Mouse (Mus musculus) retina, postnatal 1 day (tissue): ENCODE measurements around the gene Foxs1.

Experiments
- DNase-seq: peaks from one replicate; pipeline ENCODE4 v3.0.0-alpha.2; 2012

Gene Foxs1

GRCm38 (mm10) chr2:152903586-152903985, 29.4 kb downstream of the Foxs1 start:
- DNase-seq = no peak

DNA sequence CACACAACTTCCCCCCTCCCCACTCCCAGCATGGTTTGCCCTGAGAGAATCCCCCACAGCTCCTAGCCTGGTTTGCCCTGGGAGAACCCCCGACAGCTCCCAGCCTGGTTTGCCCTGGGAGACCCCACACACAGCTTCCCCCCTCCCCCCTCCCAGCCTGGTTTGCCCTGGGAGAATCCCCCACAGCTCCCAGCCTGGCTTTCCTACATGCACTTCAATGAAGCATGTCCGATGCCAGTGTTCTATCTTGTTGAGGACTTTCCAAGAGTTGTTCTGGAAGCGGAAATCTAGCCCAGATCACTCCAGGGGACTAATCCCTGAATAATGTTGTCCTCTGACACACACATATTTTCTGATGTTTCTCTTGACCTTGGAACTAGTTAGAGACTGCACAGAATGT, 30.4 kb downstream of the Foxs1 start:
- peak; percentile 69 for DNase-seq

DNA sequence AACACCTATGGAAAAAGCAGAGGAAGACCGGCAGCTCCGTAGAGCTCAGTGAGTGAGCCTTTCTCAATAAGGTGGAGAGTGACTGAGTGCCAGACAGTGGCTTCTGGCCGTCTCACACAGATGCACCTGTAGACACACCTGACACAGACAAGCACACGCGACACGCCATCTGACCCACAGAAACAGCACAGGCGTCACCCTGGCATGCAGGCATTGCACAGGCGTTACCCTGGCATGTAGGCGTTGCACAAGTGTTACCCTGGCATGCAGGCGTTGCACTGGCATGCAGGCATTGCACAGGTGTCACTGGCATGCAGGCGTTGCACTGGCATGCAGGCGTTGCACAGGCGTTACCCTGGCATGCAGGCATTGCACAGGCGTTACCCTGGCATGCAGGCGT, 31.7 kb downstream of the Foxs1 start:
- DNase-seq = no peak

DNA sequence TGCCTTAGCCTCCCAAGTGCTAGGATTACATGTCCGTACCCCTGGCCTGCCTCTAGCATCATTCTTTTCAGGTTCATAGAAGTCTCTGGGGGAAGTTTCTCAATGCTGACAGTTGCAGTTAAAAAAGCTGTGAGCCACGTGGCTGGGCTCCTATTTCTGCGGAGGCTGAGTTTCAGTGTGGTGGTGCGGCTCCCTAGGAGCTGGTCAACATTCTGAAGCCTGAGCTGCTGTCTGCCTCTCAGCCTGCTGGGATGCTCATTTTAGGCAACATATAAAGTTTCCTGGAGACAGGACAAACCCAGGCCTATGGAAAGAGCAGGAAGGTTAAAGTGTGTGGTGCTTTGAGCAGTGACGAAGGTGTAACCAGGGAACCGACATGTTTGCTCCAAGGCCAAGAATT, 34.0 kb downstream of the Foxs1 start:
- no peak for DNase-seq

GRCm38 (mm10) chr2:152896926-152897325, 36.1 kb downstream of the Foxs1 start:
- DNase-seq = no peak

DNA sequence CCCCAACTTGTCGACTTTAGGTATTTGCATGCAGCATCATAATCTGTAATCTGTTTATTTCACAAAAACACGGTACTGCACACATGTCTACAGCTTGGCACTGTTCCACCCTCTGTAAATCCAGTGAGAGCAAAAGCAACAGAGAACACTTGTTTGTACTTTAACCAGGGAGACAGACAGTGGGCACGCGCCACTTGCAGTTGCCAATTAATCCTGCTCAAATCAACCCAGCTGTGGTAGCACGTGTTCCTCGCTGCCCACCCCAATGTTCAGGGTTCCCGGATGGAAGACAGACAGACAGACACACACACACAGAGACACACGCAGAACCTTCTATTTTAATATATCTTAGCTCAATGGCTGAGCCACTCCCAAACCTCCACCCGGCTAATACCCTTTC, 37.2 kb downstream of the Foxs1 start:
- DNase-seq = no peak

DNA sequence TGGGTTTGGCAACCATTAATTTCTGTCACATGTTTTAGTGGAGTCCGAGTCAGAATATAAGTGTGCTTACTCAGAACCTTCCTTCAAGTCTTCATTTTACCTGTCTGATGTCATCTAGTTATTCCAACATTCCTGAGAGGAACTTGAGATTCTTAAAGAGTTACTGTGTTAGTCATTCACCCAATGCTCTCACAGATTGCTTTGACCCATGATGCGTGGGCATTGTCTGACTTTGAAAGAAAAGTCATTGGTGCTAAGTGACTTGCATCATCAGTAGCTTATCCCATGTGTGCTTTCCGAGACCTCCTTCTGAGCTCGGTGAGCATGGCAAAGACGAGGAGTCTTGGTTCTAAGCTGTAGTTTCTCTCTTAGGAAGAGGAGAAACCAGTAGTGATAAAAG, 44.2 kb downstream of the Foxs1 start:
- DNase-seq = no peak

DNA sequence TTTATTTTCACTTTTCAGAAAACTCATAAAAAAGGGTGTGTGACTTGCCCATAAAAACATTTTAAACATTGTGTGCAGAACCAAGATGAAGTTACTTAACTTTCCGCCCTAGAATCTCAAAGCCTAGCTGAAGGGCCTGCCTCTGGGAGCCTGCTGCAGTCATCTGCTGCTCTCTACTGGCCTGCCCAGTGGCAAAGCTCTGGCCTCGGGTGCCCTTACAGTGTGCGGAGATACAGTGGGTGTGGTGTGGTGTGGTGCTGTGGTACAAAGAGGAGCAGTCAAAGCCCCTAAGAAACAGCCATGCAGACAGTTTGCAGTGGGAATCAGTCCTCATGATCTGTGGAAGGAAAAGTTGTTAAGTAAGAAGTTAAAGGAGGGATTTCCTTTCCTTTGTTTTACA, 45.8 kb downstream of the Foxs1 start:
- no peak for DNase-seq

DNA sequence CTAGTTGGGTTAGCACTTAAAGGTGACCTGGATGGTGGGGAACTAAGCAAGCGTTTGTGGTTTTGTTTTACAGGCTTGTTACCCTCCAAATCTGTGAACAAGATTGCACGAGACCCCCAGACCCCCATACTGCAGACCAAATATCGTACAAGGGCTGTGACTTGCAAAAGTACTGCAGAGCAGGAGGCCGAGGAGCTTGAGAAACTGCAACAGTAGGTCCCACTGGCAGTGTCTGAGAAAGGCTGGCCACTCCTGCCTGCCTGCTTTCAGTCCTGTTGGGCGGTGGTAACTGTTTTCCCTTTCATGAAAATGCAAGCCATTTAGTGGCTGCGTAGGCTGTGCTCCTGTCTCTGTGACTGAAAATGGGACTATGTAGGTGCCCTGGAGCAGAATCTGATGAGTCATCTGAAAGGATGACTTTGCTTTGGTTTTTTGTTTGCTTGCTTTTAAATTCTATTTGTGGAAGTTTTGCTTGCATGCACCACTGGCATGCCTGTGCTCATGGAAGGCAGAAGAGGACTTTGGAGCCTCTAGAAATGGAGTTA, 48.8 kb downstream of the Foxs1 start:
- DNase-seq = no peak
